Mouse (Mus musculus) stomach, postnatal 0 days (tissue): ENCODE measurements around the gene Apbb2. TPM values are rescaled to one million over a fixed set of nuclear protein-coding genes. Genes with fewer than 3 reads are reported as not detected.

Experiments
- ATAC-seq: fragments of 200-750 bp; cut with Nextera tagmentation; 2 replicates; pipeline ENCODE4 v1.8.0; 2017; ENCODE audit not compliant: low FRiP score, low TSS enrichment
- DNase-seq: peaks from one replicate; pipeline ENCODE4 v3.0.0-alpha.2; 2016; ENCODE audit warnings: low spot score
- H3K27ac ChIP-seq: fragments of 300-500 bp; sonication (generic); replicated peaks from 2 replicates; pipeline ENCODE4 v1.5.1; 2014; ENCODE audit warnings: mild to moderate bottlenecking, control low read depth
- H3K27me3 ChIP-seq: fragments of 300-500 bp; sonication (generic); 2 replicates; pipeline ENCODE4 v1.6.1; 2014; ENCODE audit warnings: low read length; ENCODE audit not compliant: control insufficient read depth, insufficient read depth
- H3K36me3 ChIP-seq: fragments of 300-500 bp; sonication (generic); 2 replicates; pipeline ENCODE4 v1.6.1; 2014; ENCODE audit warnings: low read length, mixed read lengths; ENCODE audit not compliant: control insufficient read depth, insufficient read depth
- H3K4me1 ChIP-seq: fragments of 300-500 bp; sonication (generic); replicated peaks from 2 replicates; pipeline ENCODE4 v1.6.1; 2014; ENCODE audit warnings: antibody characterized with exemption; ENCODE audit not compliant: control insufficient read depth, insufficient read depth
- H3K4me2 ChIP-seq: fragments of 300-500 bp; sonication (generic); replicated peaks from 2 replicates; pipeline ENCODE4 v1.6.1; 2014; ENCODE audit warnings: low read depth, mild to moderate bottlenecking, control low read depth, moderate library complexity
- H3K4me3 ChIP-seq: fragments of 300-500 bp; sonication (generic); 2 replicates; pipeline ENCODE4 v1.5.1; 2014; ENCODE audit warnings: low read depth, low read length, control low read depth
- H3K9ac ChIP-seq: fragments of 300-500 bp; sonication (generic); 2 replicates; pipeline ENCODE4 v1.6.1; 2014; ENCODE audit warnings: mild to moderate bottlenecking, low read length, control low read depth, mixed read lengths
- H3K9me3 ChIP-seq: fragments of 300-500 bp; sonication (generic); 2 replicates; pipeline ENCODE4 v1.6.1; 2016; ENCODE audit warnings: low read length; ENCODE audit not compliant: control insufficient read depth
- CTCF ChIP-seq: IDR thresholded peaks from 2 replicates; pipeline ENCODE4 v1.5.1; 2016; ENCODE audit warnings: antibody characterized with exemption, low read depth, mild to moderate bottlenecking, moderate library complexity
- EP300 ChIP-seq: optimal IDR thresholded peaks from 2 replicates; pipeline ENCODE3; 2016; ENCODE audit warnings: antibody characterized with exemption
- WGBS: fragments of 180-500 bp; shearing (Covaris S2); extraction: QIAGEN DNeasy Blood & Tissue Kit; methylation state at CpG from one replicate; pipeline ENCODE4 v1.1.7; 2014; 5-methylcytosine and 5-hydroxymethylcytosine counted together
- polyA plus RNA-seq: library from polyadenylated mRNA; unstranded; fragments of >200 nt; fragmentation: Nextera tagmentation; extraction: Ambion mirVana; gene quantifications from 2 replicates; pipeline ENCODE4 v1.2.1, GENCODE M21; 2015

Apbb2 gene
- polyA plus RNA-seq, 1 experiment from 2014 or later: 18.3 TPM

DNA sequence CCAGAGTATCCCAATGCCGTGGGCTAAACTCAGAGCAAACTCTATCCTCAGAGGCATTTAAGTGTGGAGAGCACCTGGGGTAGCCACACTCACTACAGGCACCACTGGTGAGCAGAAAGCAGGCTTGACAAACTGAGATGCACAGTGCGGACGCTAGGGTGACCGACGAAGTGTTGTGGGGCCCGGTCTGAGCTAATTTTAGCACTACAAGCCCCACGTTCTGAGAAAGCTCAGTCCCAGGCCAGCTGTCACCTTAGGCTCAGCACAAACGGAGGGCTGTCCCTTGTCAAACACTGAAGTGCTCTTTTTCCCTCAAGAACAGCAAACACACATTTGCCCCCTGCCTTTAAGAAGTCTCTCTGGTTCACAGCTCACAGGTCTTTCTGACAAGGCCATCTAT lies 201.3 kb downstream of the Apbb2 start:
- Histone ChIP-seq H3K4me1 (no peaks in the 10 kb centered on the region), H3K4me2 (no peak overlapping the region), H3K27ac (no peak overlapping the region), H3K36me3 (no peaks in the 10 kb centered on the region), H3K9me3 (no peaks in the 10 kb centered on the region), H3K9ac (no peak overlapping the region), H3K27me3 (no peaks in the 10 kb centered on the region), H3K4me3 (no peak overlapping the region)
- ATAC-seq: no peak
- DNase-seq: no peak
- 55% methylated on average over 8 of the region's 8 CpGs for WGBS
- peak; percentile 16 for TF ChIP-seq CTCF
- TF ChIP-seq EP300: no peak

DNA sequence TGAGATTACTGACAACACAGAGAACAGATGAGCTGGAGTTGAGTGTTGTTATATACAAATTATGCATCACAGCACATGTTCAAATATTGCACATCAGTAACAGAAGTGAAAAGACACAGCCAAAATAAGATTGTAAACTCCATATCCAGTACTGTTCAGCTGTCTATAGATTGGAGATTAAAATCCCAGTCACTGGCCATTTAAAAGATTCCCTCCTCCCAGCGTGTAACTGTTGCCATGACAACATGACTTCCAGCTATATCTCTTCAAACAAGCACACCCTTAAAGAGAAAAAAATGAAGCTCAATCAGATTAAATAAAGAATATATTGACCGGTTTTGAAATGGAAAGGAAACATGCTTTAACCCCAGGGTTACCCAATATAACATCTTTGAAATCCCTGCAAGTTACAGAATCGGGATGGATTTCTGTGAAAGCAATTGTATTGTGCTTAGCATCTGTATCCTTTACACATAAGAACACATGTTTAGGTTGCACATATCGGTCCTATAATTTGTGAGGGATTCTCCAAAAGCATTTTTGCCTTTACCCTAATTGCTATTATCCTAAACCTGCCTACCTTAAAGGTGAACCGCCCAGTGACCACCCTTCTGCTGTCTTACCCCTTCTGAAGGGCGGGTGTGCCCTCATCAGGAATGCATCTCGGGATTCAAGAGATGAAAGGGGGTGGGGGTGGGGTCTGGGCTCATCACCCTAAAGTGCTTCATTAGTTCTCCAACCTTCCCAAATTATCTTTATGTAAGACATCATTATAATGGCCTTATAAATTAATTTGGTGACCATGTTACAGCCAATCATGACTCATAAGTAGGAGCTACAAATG lies 202.7 kb downstream of the Apbb2 start:
- Histone ChIP-seq H3K4me3 (no peak overlapping the region), H3K4me2 (no peak overlapping the region), H3K9me3 (no peaks in the 10 kb centered on the region), H3K36me3 (no peaks in the 10 kb centered on the region), H3K9ac (no peak overlapping the region), H3K27ac (no peak overlapping the region), H3K27me3 (no peaks in the 10 kb centered on the region), H3K4me1 (no peaks in the 10 kb centered on the region)
- TF ChIP-seq EP300 (no peak), CTCF (no peak)
- ATAC-seq (no peak), DNase-seq (no peak)
- 66% methylated on average over 7 of the region's 7 CpGs for WGBS

DNA sequence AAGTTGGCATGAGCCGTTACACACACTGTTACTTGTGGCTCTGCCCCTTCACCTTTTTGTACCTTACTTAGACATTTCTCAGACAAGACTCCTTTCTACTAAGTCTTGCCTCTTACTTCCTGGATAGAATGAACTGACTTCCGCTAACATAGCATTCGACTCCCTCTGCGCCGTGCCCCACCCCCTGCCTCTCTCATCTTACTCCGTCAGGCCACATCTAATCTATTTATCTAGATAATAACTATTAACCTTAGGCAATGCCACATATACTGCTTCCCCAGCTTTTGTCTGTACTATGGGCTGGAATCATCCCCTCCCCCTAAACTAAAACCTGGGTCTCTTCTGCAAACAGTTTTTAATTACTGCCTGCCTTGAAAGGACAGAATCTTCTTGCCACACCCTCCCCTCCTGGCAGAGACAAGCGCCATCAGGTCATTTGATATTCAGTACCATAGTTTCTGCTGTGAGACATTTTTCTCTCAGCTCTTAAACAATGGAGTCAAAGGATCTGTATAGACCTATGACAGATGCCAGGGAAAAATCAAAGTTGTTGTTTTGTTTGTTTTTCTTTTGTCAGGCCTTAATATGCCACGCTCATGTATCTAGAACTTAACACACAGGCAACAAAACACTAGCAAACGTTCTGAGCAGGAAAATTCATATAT lies 203.4 kb downstream of the Apbb2 start:
- no peaks in the 10 kb centered on the region for H3K36me3 ChIP-seq
- no peak overlapping the region for H3K4me3 ChIP-seq
- no peaks in the 10 kb centered on the region for H3K27me3 ChIP-seq
- DNase-seq: no peak
- H3K9ac ChIP-seq: no peak overlapping the region
- no peaks in the 10 kb centered on the region for H3K4me1 ChIP-seq
- H3K27ac ChIP-seq: no peak overlapping the region
- no peaks in the 10 kb centered on the region for H3K9me3 ChIP-seq
- no peak for ATAC-seq
- no peak for TF ChIP-seq CTCF
- no peak for TF ChIP-seq EP300
- 69% methylated on average over 9 of the region's 9 CpGs for WGBS
- H3K4me2 ChIP-seq: no peak overlapping the region

DNA sequence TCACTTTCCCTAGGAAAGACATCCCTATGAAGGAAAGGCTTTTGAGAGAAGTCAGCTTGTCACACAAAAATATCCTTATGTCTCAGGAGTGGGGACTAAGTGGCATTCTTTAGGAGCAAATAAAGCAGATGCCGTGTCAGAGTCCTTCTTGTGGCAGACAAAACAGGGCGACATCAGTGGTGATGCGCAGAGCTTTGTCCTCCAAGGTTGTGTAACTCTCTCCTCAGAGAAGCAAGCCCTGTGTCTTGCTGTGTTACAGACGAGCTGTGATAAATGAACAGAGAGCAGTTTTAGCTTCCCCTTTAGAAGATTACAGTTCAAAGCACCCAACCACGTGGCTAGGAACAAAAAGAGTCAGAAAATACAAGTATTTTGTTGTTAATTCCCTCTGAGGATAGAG lies 205.2 kb downstream of the Apbb2 start:
- ATAC-seq: no peak
- DNase-seq: no peak
- Histone ChIP-seq H3K9ac (no peak overlapping the region), H3K4me3 (no peak overlapping the region), H3K36me3 (no peaks in the 10 kb centered on the region), H3K4me1 (no peaks in the 10 kb centered on the region), H3K27ac (no peak overlapping the region), H3K9me3 (no peaks in the 10 kb centered on the region), H3K27me3 (no peaks in the 10 kb centered on the region), H3K4me2 (no peak overlapping the region)
- no peak for TF ChIP-seq EP300
- WGBS: 65% methylated on average over 5 of the region's 5 CpGs

DNA sequence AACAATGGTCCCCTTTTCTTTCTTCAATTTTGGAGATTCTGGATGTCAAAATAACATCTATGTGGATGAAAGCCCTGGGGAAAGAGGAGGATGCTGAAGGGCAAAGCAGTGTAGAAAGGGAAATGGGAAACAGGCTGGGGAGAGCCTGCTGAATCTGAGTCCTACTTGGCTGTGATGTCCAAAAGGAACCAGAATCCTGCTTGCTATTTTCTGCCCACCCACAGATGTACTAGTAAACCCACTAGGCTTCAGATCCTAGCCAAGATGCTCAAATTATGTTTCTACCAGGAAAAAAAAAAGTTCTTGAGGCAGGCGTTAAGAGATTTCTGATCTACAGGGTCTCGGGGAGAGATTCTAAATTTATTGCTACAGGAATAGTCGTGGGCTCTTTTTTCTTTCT lies 205.8 kb downstream of the Apbb2 start:
- Histone ChIP-seq H3K4me2 (no peak overlapping the region), H3K4me1 (no peaks in the 10 kb centered on the region), H3K9me3 (no peaks in the 10 kb centered on the region), H3K36me3 (no peaks in the 10 kb centered on the region), H3K4me3 (no peak overlapping the region), H3K9ac (no peak overlapping the region), H3K27ac (no peak overlapping the region), H3K27me3 (no peaks in the 10 kb centered on the region)
- DNase-seq: no peak
- no peak for TF ChIP-seq EP300
- no peak for TF ChIP-seq CTCF
- no peak for ATAC-seq
- 71% methylated on average over 3 of the region's 3 CpGs for WGBS

DNA sequence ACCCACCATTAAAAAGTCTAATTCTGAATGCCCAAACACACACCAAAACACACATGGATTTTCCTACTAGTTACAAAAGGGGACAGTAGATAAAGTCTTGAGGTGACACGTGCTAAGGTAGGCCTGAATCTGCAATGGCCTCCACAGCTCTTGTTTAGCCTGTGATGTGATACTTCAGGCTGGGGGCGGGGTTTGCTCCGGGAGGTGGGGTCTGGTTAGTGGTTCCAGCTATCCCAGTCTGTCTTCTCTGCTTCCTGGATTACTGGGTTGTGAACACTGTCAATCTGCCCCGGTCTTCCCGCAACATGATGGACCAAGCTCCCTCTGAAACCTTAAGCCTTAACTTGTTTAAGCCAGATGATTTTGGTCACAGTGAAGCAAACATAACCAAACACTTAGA lies 210.0 kb downstream of the Apbb2 start:
- 82% methylated on average over 5 of the region's 5 CpGs for WGBS
- TF ChIP-seq CTCF (no peak), EP300 (no peak)
- H3K27me3 ChIP-seq: no peaks in the 10 kb centered on the region
- no peak overlapping the region for H3K9ac ChIP-seq
- no peaks in the 10 kb centered on the region for H3K9me3 ChIP-seq
- H3K27ac ChIP-seq: no peak overlapping the region
- no peak overlapping the region for H3K4me2 ChIP-seq
- H3K36me3 ChIP-seq: no peaks in the 10 kb centered on the region
- DNase-seq (no peak), ATAC-seq (no peak)
- no peak overlapping the region for H3K4me3 ChIP-seq
- H3K4me1 ChIP-seq: no peaks in the 10 kb centered on the region
